Mouse (Mus musculus) small intestine, adult 2 months (tissue): ENCODE data around the gene Hormad2.

Experiments used
- CTCF ChIP-seq: fragments of 200-500 bp; IDR thresholded peaks from 2 replicates; pipeline ENCODE4 v1.5.1; 2012; ENCODE audit warnings: low read depth, mild to moderate bottlenecking, control low read depth, inconsistent platforms, low read length, moderate library complexity, mixed read lengths; ENCODE audit not compliant: insufficient replicate concordance, insufficient read length; ENCODE audit errors: extremely low read depth
- POLR2A ChIP-seq: fragments of 200-500 bp; IDR thresholded peaks from 2 replicates; pipeline ENCODE4 v1.6.1; 2012; ENCODE audit warnings: low read depth, mild to moderate bottlenecking, control low read depth, inconsistent platforms, low read length, moderate library complexity

DNA sequence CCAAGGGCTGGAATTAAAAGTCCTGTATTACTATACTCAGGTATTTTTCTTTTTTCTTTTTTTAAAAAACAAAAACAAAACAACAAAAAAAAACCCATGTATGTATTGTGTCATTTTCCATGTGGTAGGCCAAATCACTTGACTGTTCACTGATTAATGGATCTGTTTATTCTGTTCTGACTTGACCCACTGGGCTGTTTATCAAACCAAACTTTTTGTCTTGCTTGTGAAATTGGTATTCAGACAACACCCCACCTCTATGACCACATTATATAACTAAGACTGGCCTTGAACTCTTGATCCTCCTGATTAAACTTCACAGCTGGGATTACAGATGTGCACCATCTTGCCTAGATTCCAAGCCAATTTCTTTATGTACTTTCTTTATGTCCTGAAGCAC lies 46.7 kb downstream of the Hormad2 start:
- TF ChIP-seq POLR2A (no peak), CTCF (no peak)
